Mouse (Mus musculus): ENCODE results near the gene Evx1. TPM values are rescaled to one million over a fixed set of nuclear protein-coding genes. Genes with fewer than 3 reads are reported as not detected.

Gene Evx1
- polyA plus RNA-seq, 1 experiment: not detected

DNA sequence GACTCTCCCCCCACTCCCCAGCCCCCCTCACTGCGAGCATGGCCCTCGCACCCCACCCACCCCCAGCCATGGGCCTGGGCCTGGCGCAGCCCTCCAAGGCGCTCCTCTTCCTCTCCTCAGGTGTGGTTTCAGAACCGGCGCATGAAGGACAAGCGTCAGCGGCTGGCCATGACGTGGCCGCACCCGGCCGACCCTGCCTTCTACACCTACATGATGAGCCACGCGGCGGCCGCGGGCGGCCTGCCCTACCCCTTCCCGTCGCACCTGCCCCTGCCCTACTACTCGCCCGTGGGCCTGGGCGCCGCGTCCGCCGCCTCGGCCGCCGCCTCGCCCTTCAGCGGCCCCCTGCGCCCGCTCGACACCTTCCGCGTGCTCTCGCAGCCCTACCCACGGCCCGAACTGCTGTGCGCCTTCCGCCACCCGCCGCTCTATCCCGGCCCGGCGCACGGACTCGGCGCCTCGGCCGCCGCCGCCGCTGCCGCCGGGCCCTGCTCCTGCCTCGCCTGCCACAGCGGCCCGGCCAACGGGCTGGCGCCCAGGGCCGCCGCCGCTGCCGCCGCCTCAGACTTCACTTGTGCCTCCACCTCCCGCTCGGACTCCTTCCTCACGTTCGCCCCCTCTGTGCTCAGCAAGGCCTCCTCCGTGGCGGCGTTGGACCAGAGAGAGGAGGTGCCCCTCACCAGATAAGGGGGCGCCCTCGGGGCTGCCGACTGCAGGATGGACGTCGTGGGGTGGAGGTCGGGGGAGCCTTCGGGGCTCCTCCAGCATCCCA, 3.3 kb downstream of the Evx1 start:
- DNase-seq: no peak
- Histone ChIP-seq H3K27me3 (replicated peaks; ENCODE audit: control insufficient read depth, insufficient read depth, low read length) (peaks cover 9% of the 10 kb centered on the region), H3K4me1 (ENCODE audit: control insufficient read depth, insufficient read depth, low read length) (no peaks in the 10 kb centered on the region), H3K36me3 (ENCODE audit: control insufficient read depth, insufficient read depth, low read length) (no peaks in the 10 kb centered on the region), H3K27ac (ENCODE audit: insufficient read depth, low read depth, low read length) (no peak overlapping the region), H3K4me3 (ENCODE audit: insufficient read depth, low read depth, low read length) (no peak overlapping the region)
- WGBS: 4% methylated on average over 80 of the region's 81 CpGs
- TF ChIP-seq POLR2A (IDR thresholded peaks at IDR 0.05; ENCODE audit: low read depth, low read length) (no peak), CTCF (conservative IDR thresholded peaks at IDR 0.05; ENCODE audit: insufficient read depth, insufficient read length, low read depth, low read length) (no peak)

- TF ChIP-seq CTCF (conservative IDR thresholded peaks at IDR 0.05; ENCODE audit: insufficient read depth, insufficient read length, low read depth, low read length) (no peak), POLR2A (IDR thresholded peaks at IDR 0.05; ENCODE audit: low read depth, low read length) (no peak)
- no peak for DNase-seq
- peaks cover 6% of the 10 kb centered on the region for H3K27me3 ChIP-seq (replicated peaks; ENCODE audit: control insufficient read depth, insufficient read depth, low read length)
- H3K4me3 ChIP-seq (ENCODE audit: insufficient read depth, low read depth, low read length): no peak overlapping the region
- WGBS: 41% methylated on average over 14 of the region's 14 CpGs
- H3K36me3 ChIP-seq (ENCODE audit: control insufficient read depth, insufficient read depth, low read length): no peaks in the 10 kb centered on the region
- H3K4me1 ChIP-seq (ENCODE audit: control insufficient read depth, insufficient read depth, low read length): no peaks in the 10 kb centered on the region
- H3K27ac ChIP-seq (ENCODE audit: insufficient read depth, low read depth, low read length): no peak overlapping the region
Observed at GRCm38 (mm10) chr6:52317461-52318180, 4.3 kb downstream of the Evx1 start.

DNA sequence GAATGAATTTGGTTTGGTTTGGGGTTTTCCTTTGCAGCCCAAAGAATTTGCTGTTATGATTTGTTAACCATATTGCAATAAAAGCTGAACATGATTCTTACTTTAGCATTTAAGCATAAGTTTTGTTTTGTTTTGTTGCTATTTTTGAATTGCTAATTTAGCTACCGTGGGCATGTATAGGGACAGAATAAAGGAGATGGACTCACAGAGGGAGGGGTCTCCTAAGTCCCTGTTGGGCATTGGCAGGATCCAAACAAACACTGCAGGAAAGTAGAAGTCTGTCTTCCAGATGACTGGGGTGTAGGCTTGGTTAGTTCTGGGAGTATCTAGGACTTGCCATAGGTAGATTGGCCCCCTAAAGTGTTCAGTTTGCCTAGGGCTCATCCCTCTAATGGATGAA, 5.0 kb downstream of the Evx1 start:
- peaks cover 8% of the 10 kb centered on the region for H3K27me3 ChIP-seq (replicated peaks; ENCODE audit: control insufficient read depth, insufficient read depth, low read length)
- no peaks in the 10 kb centered on the region for H3K4me1 ChIP-seq (ENCODE audit: control insufficient read depth, insufficient read depth, low read length)
- H3K4me3 ChIP-seq (ENCODE audit: insufficient read depth, low read depth, low read length): no peak overlapping the region
- H3K27ac ChIP-seq (ENCODE audit: insufficient read depth, low read depth, low read length): no peak overlapping the region
- H3K36me3 ChIP-seq (ENCODE audit: control insufficient read depth, insufficient read depth, low read length): no peaks in the 10 kb centered on the region
- 68% methylated on average over 1 of the region's 1 CpGs for WGBS
- DNase-seq: no peak
- TF ChIP-seq POLR2A (IDR thresholded peaks at IDR 0.05; ENCODE audit: low read depth, low read length) (no peak), CTCF (conservative IDR thresholded peaks at IDR 0.05; ENCODE audit: insufficient read depth, insufficient read length, low read depth, low read length) (no peak)

- peaks cover 10% of the 10 kb centered on the region for H3K27me3 ChIP-seq (replicated peaks; ENCODE audit: control insufficient read depth, insufficient read depth, low read length)
- TF ChIP-seq CTCF (conservative IDR thresholded peaks at IDR 0.05; ENCODE audit: insufficient read depth, insufficient read length, low read depth, low read length) (no peak), POLR2A (IDR thresholded peaks at IDR 0.05; ENCODE audit: low read depth, low read length) (no peak)
- WGBS: 6% methylated on average over 17 of the region's 17 CpGs
- H3K36me3 ChIP-seq (ENCODE audit: control insufficient read depth, insufficient read depth, low read length): no peaks in the 10 kb centered on the region
- H3K27ac ChIP-seq (ENCODE audit: insufficient read depth, low read depth, low read length): no peak overlapping the region
- no peaks in the 10 kb centered on the region for H3K4me1 ChIP-seq (ENCODE audit: control insufficient read depth, insufficient read depth, low read length)
- no peak overlapping the region for H3K4me3 ChIP-seq (ENCODE audit: insufficient read depth, low read depth, low read length)
- DNase-seq: no peak
Observed at GRCm38 (mm10) chr6:52319956-52320690, 6.8 kb downstream of the Evx1 start.

DNA sequence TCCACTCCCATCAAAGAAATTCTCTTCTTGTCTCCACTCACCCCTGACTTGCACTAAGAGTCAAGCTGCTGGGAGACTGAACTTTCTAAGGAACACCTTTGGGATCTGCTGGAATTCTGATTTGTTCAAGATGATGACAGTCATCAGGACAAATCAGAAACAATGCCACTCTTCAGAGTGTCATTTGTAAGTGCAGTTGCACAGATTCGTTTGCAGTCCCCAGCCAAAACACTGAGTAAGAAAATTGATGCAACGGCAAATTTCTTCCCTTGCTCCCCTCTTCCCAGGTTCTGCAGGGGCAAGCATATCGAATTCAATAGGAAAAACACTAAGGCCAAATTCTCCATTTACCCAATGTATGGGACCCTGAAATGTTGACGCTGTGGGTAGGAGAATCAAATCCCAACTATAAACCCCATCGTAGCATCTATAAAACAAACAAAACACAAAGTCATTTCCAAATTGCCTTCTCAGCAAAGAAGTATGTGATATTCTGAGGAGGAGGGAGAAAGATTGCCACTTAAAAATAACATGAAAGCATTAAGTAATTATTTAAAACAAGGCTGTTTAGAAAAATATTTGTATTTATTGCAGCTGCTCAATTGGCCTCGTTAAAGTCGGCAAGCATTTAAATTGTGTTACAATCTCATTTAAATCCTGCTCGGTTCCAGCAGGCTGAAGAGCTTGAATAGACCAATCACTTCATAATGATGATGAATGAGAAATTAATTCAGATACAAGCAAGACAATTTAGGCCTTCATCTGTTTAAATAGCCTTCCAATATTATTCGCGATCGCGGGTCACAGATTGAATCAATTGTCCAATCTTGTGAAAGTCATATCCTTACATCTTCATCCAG, 7.9 kb downstream of the Evx1 start:
- H3K27ac ChIP-seq (ENCODE audit: insufficient read depth, low read depth, low read length): no peak overlapping the region
- 8% methylated on average over 12 of the region's 12 CpGs for WGBS
- no peaks in the 10 kb centered on the region for H3K4me1 ChIP-seq (ENCODE audit: control insufficient read depth, insufficient read depth, low read length)
- peaks cover 10% of the 10 kb centered on the region for H3K27me3 ChIP-seq (replicated peaks; ENCODE audit: control insufficient read depth, insufficient read depth, low read length)
- no peak for TF ChIP-seq POLR2A (IDR thresholded peaks at IDR 0.05; ENCODE audit: low read depth, low read length)
- TF ChIP-seq CTCF (conservative IDR thresholded peaks at IDR 0.05; ENCODE audit: insufficient read depth, insufficient read length, low read depth, low read length): no peak
- no peak for DNase-seq
- H3K4me3 ChIP-seq (ENCODE audit: insufficient read depth, low read depth, low read length): no peak overlapping the region
- no peaks in the 10 kb centered on the region for H3K36me3 ChIP-seq (ENCODE audit: control insufficient read depth, insufficient read depth, low read length)

- Histone ChIP-seq H3K4me1 (ENCODE audit: control insufficient read depth, insufficient read depth, low read length) (no peaks in the 10 kb centered on the region), H3K27ac (ENCODE audit: insufficient read depth, low read depth, low read length) (no peak overlapping the region), H3K36me3 (ENCODE audit: control insufficient read depth, insufficient read depth, low read length) (no peaks in the 10 kb centered on the region), H3K27me3 (replicated peaks; ENCODE audit: control insufficient read depth, insufficient read depth, low read length) (peaks cover 8% of the 10 kb centered on the region), H3K4me3 (ENCODE audit: insufficient read depth, low read depth, low read length) (no peak overlapping the region)
- 7% methylated on average over 21 of the region's 21 CpGs for WGBS
- no peak for TF ChIP-seq POLR2A (IDR thresholded peaks at IDR 0.05; ENCODE audit: low read depth, low read length)
- no peak for TF ChIP-seq CTCF (conservative IDR thresholded peaks at IDR 0.05; ENCODE audit: insufficient read depth, insufficient read length, low read depth, low read length)
- DNase-seq: no peak
Observed at GRCm38 (mm10) chr6:52321826-52322315, 8.6 kb downstream of the Evx1 start.

Measured in kidney, adult 2 months (tissue).